Mouse (Mus musculus): Measurements from ENCODE around the gene Mier1. TPM values are rescaled to one million over a fixed set of nuclear protein-coding genes. Genes with fewer than 3 reads are reported as not detected.

Gene Mier1
- 27.4 and 36.1 TPM in 2 replicates for polyA plus RNA-seq (2014; fragmentation: Nextera tagmentation; extraction: Ambion mirVana)

DNA sequence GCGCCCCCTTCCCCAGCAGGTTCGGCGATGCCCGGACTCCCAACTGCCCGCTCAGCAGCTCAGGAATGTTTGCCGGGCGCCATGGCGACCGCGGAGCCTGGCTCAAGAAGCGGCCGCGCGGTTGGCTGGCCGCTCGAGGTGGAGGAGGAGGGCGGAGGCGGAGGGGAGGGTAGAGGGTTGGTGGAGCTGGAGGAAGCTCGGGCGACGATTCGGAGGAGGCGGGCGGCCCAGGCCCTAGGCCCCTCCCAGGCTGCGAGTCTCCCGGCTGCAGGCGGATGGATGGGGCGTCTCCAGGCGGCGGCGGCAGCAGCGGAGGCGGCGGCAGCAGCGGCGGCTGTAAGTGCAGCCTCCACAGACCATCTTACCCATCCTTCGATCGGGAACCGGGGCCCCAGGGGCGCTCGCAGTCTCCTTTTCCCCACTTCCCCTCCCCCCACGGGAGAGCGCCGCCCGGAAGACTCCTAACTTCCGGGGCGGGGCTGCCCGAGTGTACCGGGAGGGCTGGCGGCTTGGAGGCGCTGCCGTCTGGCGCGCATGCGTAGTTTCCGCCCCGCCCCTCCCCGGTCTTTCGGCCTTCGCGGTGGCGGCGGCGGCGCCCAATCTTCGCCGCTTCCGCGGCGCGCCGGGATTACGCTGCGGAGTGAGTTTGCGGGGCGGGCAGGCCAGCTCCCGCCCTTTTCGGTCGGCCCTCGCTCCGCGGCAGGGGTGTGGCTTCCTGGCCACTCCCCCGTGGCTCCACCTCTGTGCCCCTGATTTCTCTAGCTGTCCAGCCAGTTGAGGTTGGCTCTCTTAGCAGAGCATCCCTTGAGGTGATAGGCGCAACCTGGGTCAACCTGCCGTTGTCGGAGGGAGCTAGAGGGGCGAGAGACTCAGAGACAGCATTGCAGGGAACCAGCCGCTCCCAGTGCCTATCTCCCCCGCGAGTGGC is at the start of gene Mier1, which contains the start of gene Wdr78:
TSS of gene Mier1 (plus strand) at position 207 of the 928 bp plus-strand sequence.
TSS of gene Wdr78 (minus strand) at position 372 of the 928 bp plus-strand sequence.
- Histone ChIP-seq H3K4me2 (ENCODE audit: low read length) (peak within 1 kb of the TSS; percentile 81), H3K27me3 (ENCODE audit: control insufficient read depth, insufficient read depth, low read length) (no peaks in the 10 kb centered on the region), H3K9ac (ENCODE audit: low read length) (peak within 1 kb of the TSS; percentile 85), H3K36me3 (ENCODE audit: control insufficient read depth, insufficient read depth, low read length) (peaks cover 19% of the 10 kb centered on the region), H3K4me3 (ENCODE audit: control insufficient read depth in 1 of 2, insufficient read depth in 1 of 2, low read depth in 1 of 2, low read length in 2 of 2) (peak within 1 kb of the TSS; percentile 89 to 97), H3K9me3 (ENCODE audit: control insufficient read depth, low read length) (no peaks in the 10 kb centered on the region), H3K27ac (replicated peaks in 1 of 2; ENCODE audit: control insufficient read depth in 1 of 2, insufficient read depth in 1 of 2, low read depth in 2 of 2, low read length in 2 of 2) (peak within 1 kb of the TSS; percentile 89 to 99), H3K4me1 (ENCODE audit: control insufficient read depth in 2 of 2, insufficient read depth in 2 of 2, low read length in 2 of 2) (peaks cover 9 to 24% of the 10 kb centered on the region in 2 experiments)
- WGBS = under 1% methylated on average over 56 of the region's 90 CpGs
- ATAC-seq (ENCODE audit: insufficient number of reproducible peaks, insufficient read depth, low FRiP score, low read depth) = peak; percentile 99

DNA sequence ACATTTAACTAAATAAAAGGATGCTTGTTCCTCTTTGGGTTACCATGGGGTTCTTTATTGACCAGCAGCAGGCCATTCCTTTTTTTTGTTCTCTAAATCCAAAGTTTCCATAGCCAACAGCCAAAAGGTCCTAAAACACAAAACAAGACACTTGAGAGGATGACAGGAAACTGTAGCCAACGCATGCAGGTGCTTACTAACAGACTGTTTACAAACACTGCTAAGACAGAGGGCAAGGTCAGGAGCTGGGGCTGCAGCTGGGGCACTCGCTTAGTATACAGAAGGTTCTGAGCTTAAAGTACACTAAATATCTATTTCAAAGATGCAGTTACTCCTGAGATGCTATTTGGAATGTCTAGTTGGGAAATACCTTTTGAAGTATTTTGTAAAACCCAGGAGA is 49.8 kb upstream of the Mier1 start:
- Histone ChIP-seq H3K4me1 (ENCODE audit: control insufficient read depth in 2 of 2, insufficient read depth in 2 of 2, low read length in 2 of 2) (no peaks in the 10 kb centered on the region), H3K27ac (replicated peaks in 1 of 2; ENCODE audit: control insufficient read depth in 1 of 2, insufficient read depth in 1 of 2, low read depth in 2 of 2, low read length in 2 of 2) (no peak overlapping the region), H3K36me3 (ENCODE audit: control insufficient read depth, insufficient read depth, low read length) (no peaks in the 10 kb centered on the region), H3K9ac (ENCODE audit: low read length) (no peak overlapping the region), H3K27me3 (ENCODE audit: control insufficient read depth, insufficient read depth, low read length) (no peaks in the 10 kb centered on the region), H3K4me3 (ENCODE audit: control insufficient read depth in 1 of 2, insufficient read depth in 1 of 2, low read depth in 1 of 2, low read length in 2 of 2) (no peak overlapping the region), H3K4me2 (ENCODE audit: low read length) (no peak overlapping the region), H3K9me3 (ENCODE audit: control insufficient read depth, low read length) (no peaks in the 10 kb centered on the region)
- 81% methylated on average over 2 of the region's 2 CpGs for WGBS
- ATAC-seq (ENCODE audit: insufficient number of reproducible peaks, insufficient read depth, low FRiP score, low read depth) = no peak

DNA sequence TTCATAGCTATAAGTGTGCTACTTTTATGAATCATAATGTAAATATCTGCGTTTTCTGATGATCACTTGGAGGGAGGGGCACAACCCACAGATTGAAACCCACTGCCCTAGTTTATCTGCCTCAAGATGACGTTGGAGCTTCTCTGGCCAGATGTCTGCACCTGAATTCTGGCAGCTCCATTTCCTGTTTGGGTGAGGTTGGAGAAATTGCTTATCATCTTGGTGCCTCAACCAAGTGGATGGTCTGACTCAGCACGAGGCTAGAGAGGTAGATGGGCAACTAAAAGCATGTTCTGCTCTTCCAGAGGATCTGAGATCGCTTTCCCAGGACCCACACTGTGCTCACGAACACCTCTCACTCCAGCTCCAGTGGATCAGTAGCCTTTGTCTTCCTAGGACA is 49.2 kb upstream of the Mier1 start:
- H3K4me3 ChIP-seq (ENCODE audit: control insufficient read depth in 1 of 2, insufficient read depth in 1 of 2, low read depth in 1 of 2, low read length in 2 of 2) = no peak overlapping the region
- ATAC-seq (ENCODE audit: insufficient number of reproducible peaks, insufficient read depth, low FRiP score, low read depth) = no peak
- no peak overlapping the region for H3K4me2 ChIP-seq (ENCODE audit: low read length)
- WGBS = 60% methylated on average over 5 of the region's 5 CpGs
- H3K4me1 ChIP-seq (ENCODE audit: control insufficient read depth in 2 of 2, insufficient read depth in 2 of 2, low read length in 2 of 2) = no peaks in the 10 kb centered on the region
- H3K27ac ChIP-seq (replicated peaks in 1 of 2; ENCODE audit: control insufficient read depth in 1 of 2, insufficient read depth in 1 of 2, low read depth in 2 of 2, low read length in 2 of 2) = no peak overlapping the region
- no peaks in the 10 kb centered on the region for H3K27me3 ChIP-seq (ENCODE audit: control insufficient read depth, insufficient read depth, low read length)
- H3K36me3 ChIP-seq (ENCODE audit: control insufficient read depth, insufficient read depth, low read length) = no peaks in the 10 kb centered on the region
- no peaks in the 10 kb centered on the region for H3K9me3 ChIP-seq (ENCODE audit: control insufficient read depth, low read length)
- H3K9ac ChIP-seq (ENCODE audit: low read length) = no peak overlapping the region

DNA sequence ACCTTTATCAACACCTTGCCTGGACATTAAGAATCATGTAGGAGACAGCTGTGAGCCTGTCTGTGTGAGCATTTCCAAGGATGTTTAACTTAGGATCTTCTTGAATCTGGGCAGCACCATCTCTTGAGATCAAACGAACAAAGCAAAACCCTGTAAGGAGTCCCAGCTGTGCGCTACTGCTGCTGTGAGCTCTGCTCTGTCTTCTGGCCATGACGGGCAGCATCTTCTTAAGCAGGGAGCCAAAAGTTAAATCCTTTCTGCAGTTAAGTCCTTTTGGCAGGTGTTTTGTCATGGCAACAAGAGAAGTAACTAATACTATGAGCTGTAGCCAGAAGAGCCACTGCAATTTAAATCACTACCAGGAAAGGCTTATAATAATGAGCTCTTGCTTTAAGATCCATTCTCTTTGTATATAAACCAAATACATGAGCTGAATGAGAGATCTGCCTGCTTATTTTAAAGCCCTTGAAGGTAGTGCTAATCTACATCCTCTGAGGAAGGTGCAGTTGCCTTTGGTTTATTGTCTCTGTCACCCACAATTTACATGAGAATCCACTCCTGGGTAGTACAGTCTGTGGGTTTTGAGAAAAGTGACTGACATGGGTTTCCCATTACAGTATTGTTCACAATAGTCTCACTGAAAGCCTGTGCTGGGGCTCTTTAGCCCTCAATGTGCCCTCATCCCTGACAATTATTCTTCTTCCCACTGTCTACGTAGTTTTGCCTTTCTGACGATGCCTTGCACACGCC is 46.1 kb upstream of the Mier1 start:
- H3K27me3 ChIP-seq (ENCODE audit: control insufficient read depth, insufficient read depth, low read length) = no peaks in the 10 kb centered on the region
- no peak for ATAC-seq (ENCODE audit: insufficient number of reproducible peaks, insufficient read depth, low FRiP score, low read depth)

GRCm38 (mm10) chr4:103070631-103071030 is 43.6 kb upstream of the Mier1 start:
- no peak overlapping the region for H3K9ac ChIP-seq (ENCODE audit: low read length)
- no peaks in the 10 kb centered on the region for H3K36me3 ChIP-seq (ENCODE audit: control insufficient read depth, insufficient read depth, low read length)
- no peaks in the 10 kb centered on the region for H3K9me3 ChIP-seq (ENCODE audit: control insufficient read depth, low read length)
- no peaks in the 10 kb centered on the region for H3K27me3 ChIP-seq (ENCODE audit: control insufficient read depth, insufficient read depth, low read length)
- 76% methylated on average over 3 of the region's 3 CpGs for WGBS
- no peak overlapping the region for H3K4me3 ChIP-seq (ENCODE audit: control insufficient read depth in 1 of 2, insufficient read depth in 1 of 2, low read depth in 1 of 2, low read length in 2 of 2)
- H3K27ac ChIP-seq (replicated peaks in 1 of 2; ENCODE audit: control insufficient read depth in 1 of 2, insufficient read depth in 1 of 2, low read depth in 2 of 2, low read length in 2 of 2) = no peak overlapping the region
- ATAC-seq (ENCODE audit: insufficient number of reproducible peaks, insufficient read depth, low FRiP score, low read depth) = no peak
- H3K4me1 ChIP-seq (ENCODE audit: control insufficient read depth in 2 of 2, insufficient read depth in 2 of 2, low read length in 2 of 2) = no peaks in the 10 kb centered on the region
- H3K4me2 ChIP-seq (ENCODE audit: low read length) = no peak overlapping the region

More for the DNA sequence above, 46.1 kb upstream of the Mier1 start:
- Histone ChIP-seq H3K36me3 (ENCODE audit: control insufficient read depth, insufficient read depth, low read length) (no peaks in the 10 kb centered on the region), H3K27ac (replicated peaks in 1 of 2; ENCODE audit: control insufficient read depth in 1 of 2, insufficient read depth in 1 of 2, low read depth in 2 of 2, low read length in 2 of 2) (no peak overlapping the region), H3K4me2 (ENCODE audit: low read length) (no peak overlapping the region), H3K4me1 (ENCODE audit: control insufficient read depth in 2 of 2, insufficient read depth in 2 of 2, low read length in 2 of 2) (no peaks in the 10 kb centered on the region), H3K4me3 (ENCODE audit: control insufficient read depth in 1 of 2, insufficient read depth in 1 of 2, low read depth in 1 of 2, low read length in 2 of 2) (no peak overlapping the region), H3K9ac (ENCODE audit: low read length) (no peak overlapping the region), H3K9me3 (ENCODE audit: control insufficient read depth, low read length) (no peaks in the 10 kb centered on the region)
- 76% methylated on average over 6 of the region's 6 CpGs for WGBS

GRCm38 (mm10) chr4:103085237-103085636 is 29.0 kb upstream of the Mier1 start:
- Histone ChIP-seq H3K36me3 (ENCODE audit: control insufficient read depth, insufficient read depth, low read length) (no peaks in the 10 kb centered on the region), H3K9ac (ENCODE audit: low read length) (no peak overlapping the region), H3K4me1 (ENCODE audit: control insufficient read depth in 2 of 2, insufficient read depth in 2 of 2, low read length in 2 of 2) (no peaks in the 10 kb centered on the region), H3K27me3 (ENCODE audit: control insufficient read depth, insufficient read depth, low read length) (no peaks in the 10 kb centered on the region), H3K4me3 (ENCODE audit: control insufficient read depth in 1 of 2, insufficient read depth in 1 of 2, low read depth in 1 of 2, low read length in 2 of 2) (no peak overlapping the region), H3K4me2 (ENCODE audit: low read length) (no peak overlapping the region), H3K27ac (replicated peaks in 1 of 2; ENCODE audit: control insufficient read depth in 1 of 2, insufficient read depth in 1 of 2, low read depth in 2 of 2, low read length in 2 of 2) (no peak overlapping the region), H3K9me3 (ENCODE audit: control insufficient read depth, low read length) (no peaks in the 10 kb centered on the region)
- WGBS = 89% methylated on average over 5 of the region's 5 CpGs
- ATAC-seq (ENCODE audit: insufficient number of reproducible peaks, insufficient read depth, low FRiP score, low read depth) = no peak

GRCm38 (mm10) chr4:103095921-103096320 is 18.3 kb upstream of the Mier1 start:
- Histone ChIP-seq H3K4me1 (ENCODE audit: control insufficient read depth in 2 of 2, insufficient read depth in 2 of 2, low read length in 2 of 2) (no peaks in the 10 kb centered on the region), H3K4me3 (ENCODE audit: control insufficient read depth in 1 of 2, insufficient read depth in 1 of 2, low read depth in 1 of 2, low read length in 2 of 2) (no peak overlapping the region), H3K27ac (replicated peaks in 1 of 2; ENCODE audit: control insufficient read depth in 1 of 2, insufficient read depth in 1 of 2, low read depth in 2 of 2, low read length in 2 of 2) (no peak overlapping the region), H3K27me3 (ENCODE audit: control insufficient read depth, insufficient read depth, low read length) (no peaks in the 10 kb centered on the region), H3K9ac (ENCODE audit: low read length) (no peak overlapping the region), H3K9me3 (ENCODE audit: control insufficient read depth, low read length) (no peaks in the 10 kb centered on the region), H3K4me2 (ENCODE audit: low read length) (no peak overlapping the region), H3K36me3 (ENCODE audit: control insufficient read depth, insufficient read depth, low read length) (no peaks in the 10 kb centered on the region)
- ATAC-seq (ENCODE audit: insufficient number of reproducible peaks, insufficient read depth, low FRiP score, low read depth) = no peak
- WGBS = 83% methylated on average over 8 of the region's 8 CpGs

Measured in heart, embryonic 14.5 days (tissue).